Mouse (Mus musculus) MEL (cell line): ENCODE measurements at regions not wholly inside any gene's neighbourhood (a gene's known extent, or its start where the extent isn't known, plus 50 kb on each side); places are given as distances from the start of the nearest gene placed in this dataset.

Source experiments
- DNase-seq: peaks from one replicate; pipeline ENCODE4 v3.0.0; 2011; ENCODE audit warnings: low read depth, low spot score
- H3K27ac ChIP-seq: 2 replicates; pipeline ENCODE4 v1.5.1; 2012; ENCODE audit warnings: low read depth, mild to moderate bottlenecking, control low read depth, low read length, moderate library complexity; ENCODE audit not compliant: control insufficient read depth
- H3K27me3 ChIP-seq, 2 experiments: fragments of 150-350 bp in 1 of 2; sonication (generic) in 1 of 2; 2 replicates each; pipeline ENCODE4 v1.6.1; 2012; ENCODE audit warnings: low read length in 2 of 2, mild to moderate bottlenecking in 2 of 2, improper control_type of control experiment in 1 of 2, moderate library complexity in 1 of 2; ENCODE audit not compliant: insufficient read depth in 2 of 2, control insufficient read depth in 1 of 2
- H3K36me3 ChIP-seq, 2 experiments: 2 replicates each; pipeline ENCODE4 v1.6.1; 2012 to 2014; ENCODE audit warnings: low read length in 2 of 2, improper control_type of control experiment in 1 of 2, inconsistent platforms in 1 of 2, mild to moderate bottlenecking in 1 of 2; ENCODE audit not compliant: insufficient read depth in 2 of 2, control insufficient read depth in 1 of 2
- H3K4me1 ChIP-seq, 2 experiments: fragments of 150-350 bp in 1 of 2; sonication (generic) in 1 of 2; 2 replicates each; pipeline ENCODE4 v1.6.1; 2012; ENCODE audit warnings: low read length in 2 of 2, improper control_type of control experiment in 1 of 2, mild to moderate bottlenecking in 1 of 2; ENCODE audit not compliant: insufficient read depth in 2 of 2, control insufficient read depth in 1 of 2
- H3K4me3 ChIP-seq, 2 experiments: fragments of 150-350 bp in 1 of 2; sonication (generic) in 1 of 2; 2 replicates each; pipeline ENCODE4 v1.5.1; 2012; ENCODE audit warnings: low read depth in 2 of 2, low read length in 2 of 2, mild to moderate bottlenecking in 2 of 2, moderate library complexity in 2 of 2, control low read depth in 1 of 2, improper control_type of control experiment in 1 of 2; ENCODE audit not compliant: control insufficient read depth in 1 of 2, insufficient read depth in 1 of 2
- H3K79me2 ChIP-seq: 2 replicates; pipeline ENCODE4 v1.6.1; 2012; ENCODE audit warnings: mild to moderate bottlenecking, low read length, moderate library complexity; ENCODE audit not compliant: control insufficient read depth, poor library complexity, insufficient read depth
- H3K9ac ChIP-seq: 2 replicates; pipeline ENCODE4 v1.6.1; 2012; ENCODE audit warnings: low read depth, mild to moderate bottlenecking, control low read depth, low read length, moderate library complexity; ENCODE audit not compliant: control insufficient read depth, poor library complexity, severe bottlenecking
- H3K9me3 ChIP-seq: fragments of 150-350 bp; sonication (generic); replicated peaks from 2 replicates; pipeline ENCODE4 v1.6.1; 2012; ENCODE audit warnings: mild to moderate bottlenecking, low read length, improper control_type of control experiment, moderate library complexity; ENCODE audit not compliant: insufficient read depth
- BHLHE40 ChIP-seq: IDR thresholded peaks from 2 replicates; pipeline ENCODE4 v1.6.1; 2012; ENCODE audit warnings: low read depth, mild to moderate bottlenecking, inconsistent platforms, low read length, improper control_type of control experiment, borderline replicate concordance
- CTCF ChIP-seq, 3 experiments: IDR thresholded peaks in 2 of 3; conservative IDR thresholded peaks in 1 of 3; 2 replicates each; pipeline ENCODE4 v1.5.1; 2011 to 2012; ENCODE audit warnings: low read length in 3 of 3, low read depth in 2 of 3, mild to moderate bottlenecking in 2 of 3, improper control_type of control experiment in 1 of 3, inconsistent platforms in 1 of 3, mixed read lengths in 1 of 3, moderate library complexity in 1 of 3; ENCODE audit not compliant: control insufficient read depth in 1 of 3, insufficient read depth in 1 of 3, poor library complexity in 1 of 3, severe bottlenecking in 1 of 3
- E2F4 ChIP-seq: IDR thresholded peaks from 2 replicates; pipeline ENCODE4 v1.6.1; 2011; ENCODE audit warnings: low read depth, low read length, improper control_type of control experiment, borderline replicate concordance
- EP300 ChIP-seq, 2 experiments: IDR thresholded peaks; 2 replicates each; pipeline ENCODE4 v1.6.1; 2011; ENCODE audit warnings: improper control_type of control experiment in 2 of 2, low read length in 2 of 2, low read depth in 1 of 2, mild to moderate bottlenecking in 1 of 2
- ETS1 ChIP-seq: IDR thresholded peaks from 2 replicates; pipeline ENCODE4 v1.6.1; 2012; ENCODE audit warnings: low read depth, mild to moderate bottlenecking, inconsistent platforms, low read length, improper control_type of control experiment, moderate library complexity
- GATA1 ChIP-seq: IDR thresholded peaks from 2 replicates; pipeline ENCODE4 v1.6.1; 2011; ENCODE audit warnings: low read depth, low read length, improper control_type of control experiment
- HCFC1 ChIP-seq: IDR thresholded peaks from 2 replicates; pipeline ENCODE4 v1.6.1; 2012; ENCODE audit warnings: low read depth, mild to moderate bottlenecking, inconsistent platforms, low read length, improper control_type of control experiment, moderate library complexity
- KAT2A ChIP-seq: conservative IDR thresholded peaks from 2 replicates; pipeline ENCODE4 v1.6.1; 2012; ENCODE audit warnings: low read depth, low read length, improper control_type of control experiment, inconsistent platforms
- MAX ChIP-seq: IDR thresholded peaks from 2 replicates; pipeline ENCODE4 v1.6.1; 2011; ENCODE audit warnings: low read length, improper control_type of control experiment
- MAZ ChIP-seq: IDR thresholded peaks from 2 replicates; pipeline ENCODE4 v1.6.1; 2012; ENCODE audit warnings: low read depth, mild to moderate bottlenecking, inconsistent platforms, low read length, improper control_type of control experiment
- MEF2A ChIP-seq: IDR thresholded peaks from 2 replicates; pipeline ENCODE4 v1.6.1; 2014; ENCODE audit warnings: low read depth, mild to moderate bottlenecking, inconsistent platforms, low read length, improper control_type of control experiment; ENCODE audit not compliant: poor library complexity, insufficient replicate concordance, severe bottlenecking; ENCODE audit errors: extremely low read depth
- MXI1 ChIP-seq: IDR thresholded peaks from 2 replicates; pipeline ENCODE4 v1.6.1; 2011; ENCODE audit warnings: mild to moderate bottlenecking, low read depth, low read length, improper control_type of control experiment
- MYB ChIP-seq: IDR thresholded peaks from 2 replicates; pipeline ENCODE4 v1.6.1; 2011; ENCODE audit warnings: mild to moderate bottlenecking, low read depth, low read length, improper control_type of control experiment
- MYC ChIP-seq: IDR thresholded peaks from 2 replicates; pipeline ENCODE4 v1.6.1; 2011; ENCODE audit warnings: low read depth, mild to moderate bottlenecking, low read length, improper control_type of control experiment, moderate library complexity
- NELFE ChIP-seq: IDR thresholded peaks from 2 replicates; pipeline ENCODE4 v1.6.1; 2011; ENCODE audit warnings: low read depth, low read length, improper control_type of control experiment
- POLR2A ChIP-seq, 2 experiments: IDR thresholded peaks; 2 replicates each; pipeline ENCODE4 v1.6.1; 2011 to 2012; ENCODE audit warnings: low read length in 2 of 2, mild to moderate bottlenecking in 2 of 2, control low read depth in 1 of 2, improper control_type of control experiment in 1 of 2, low read depth in 1 of 2, moderate library complexity in 1 of 2; ENCODE audit not compliant: control insufficient read depth in 1 of 2, insufficient read depth in 1 of 2, poor library complexity in 1 of 2
- POLR2AphosphoS2 ChIP-seq: IDR thresholded peaks from 2 replicates; pipeline ENCODE4 v1.6.1; 2011; ENCODE audit warnings: low read length, improper control_type of control experiment
- POLR2AphosphoS5 ChIP-seq: IDR thresholded peaks from 2 replicates; pipeline ENCODE4 v1.6.1; 2012; ENCODE audit warnings: low read depth, borderline replicate concordance, mild to moderate bottlenecking, inconsistent platforms, low read length, moderate library complexity, mixed read lengths
- RAD21 ChIP-seq: IDR thresholded peaks from 2 replicates; pipeline ENCODE4 v1.6.1; 2011; ENCODE audit warnings: mild to moderate bottlenecking, low read depth, low read length, improper control_type of control experiment
- SIN3A ChIP-seq: IDR thresholded peaks from 2 replicates; pipeline ENCODE4 v1.6.1; 2012; ENCODE audit warnings: low read length, improper control_type of control experiment, inconsistent platforms
- SMC3 ChIP-seq: IDR thresholded peaks from 2 replicates; pipeline ENCODE4 v1.6.1; 2011; ENCODE audit warnings: low read depth, low read length, improper control_type of control experiment
- TAL1 ChIP-seq: IDR thresholded peaks from 2 replicates; pipeline ENCODE4 v1.6.1; 2012; ENCODE audit warnings: mild to moderate bottlenecking, inconsistent platforms, low read length, moderate library complexity, mixed read lengths
- TCF12 ChIP-seq: IDR thresholded peaks from 2 replicates; pipeline ENCODE4 v1.6.1; 2014; ENCODE audit warnings: low read depth, mild to moderate bottlenecking, inconsistent platforms, low read length, improper control_type of control experiment, moderate library complexity
- USF2 ChIP-seq, 2 experiments: IDR thresholded peaks; 2 replicates each; pipeline ENCODE4 v1.6.1; 2011 to 2012; ENCODE audit warnings: improper control_type of control experiment in 2 of 2, low read length in 2 of 2, borderline replicate concordance in 1 of 2, inconsistent platforms in 1 of 2, low read depth in 1 of 2, mild to moderate bottlenecking in 1 of 2; ENCODE audit not compliant: insufficient read depth in 1 of 2
- ZC3H11A ChIP-seq: IDR thresholded peaks from 2 replicates; pipeline ENCODE4 v1.6.1; 2012; ENCODE audit warnings: low read depth, mild to moderate bottlenecking, inconsistent platforms, low read length, improper control_type of control experiment
- ZNF384 ChIP-seq: IDR thresholded peaks from 2 replicates; pipeline ENCODE4 v1.6.1; 2012; ENCODE audit warnings: low read depth, mild to moderate bottlenecking, inconsistent platforms, low read length, improper control_type of control experiment

DNA sequence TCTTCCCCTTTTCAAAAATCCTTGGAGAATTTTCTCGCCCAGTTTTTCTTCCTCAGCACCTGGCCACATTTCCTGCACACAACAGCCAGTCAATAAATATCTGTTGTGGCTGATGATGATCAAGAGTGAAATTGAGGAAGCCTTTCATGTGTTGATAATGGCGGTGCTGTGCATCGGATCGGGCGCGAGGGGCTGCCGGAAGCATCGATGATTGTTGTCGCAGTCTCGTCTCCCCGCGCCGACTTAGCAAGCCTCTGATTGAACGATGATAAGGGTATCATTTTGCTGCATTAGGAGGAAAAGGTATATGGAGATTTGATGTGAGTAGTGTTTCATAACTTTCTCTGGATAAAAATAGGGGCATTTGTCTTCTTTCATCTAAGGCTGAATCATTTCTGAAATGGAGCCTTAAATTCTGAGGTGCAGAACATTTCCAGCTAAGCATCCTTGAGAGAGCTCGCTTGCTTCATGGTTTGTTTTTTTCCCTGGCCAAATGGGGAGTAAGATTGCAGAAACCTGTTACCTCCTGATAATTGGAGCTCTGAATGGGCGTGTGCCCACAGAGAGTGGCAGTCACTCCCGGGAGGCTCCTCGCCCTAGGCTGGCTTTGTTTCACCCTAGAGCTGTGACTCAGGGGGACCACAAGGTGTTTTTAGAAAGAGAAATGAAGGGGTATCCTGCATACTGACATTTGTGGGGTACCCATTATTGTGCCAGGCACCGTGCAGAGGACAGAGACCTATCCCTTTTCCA lies 94.8 kb upstream of the Podxl start:
- H3K9ac ChIP-seq = peak overlapping the region; percentile 30
- no peaks in the 10 kb centered on the region for H3K79me2 ChIP-seq
- DNase-seq = peak; percentile 55
- peak; percentile 42 to 43; a peak in 1 of 4 replicates for TF ChIP-seq EP300 (IDR thresholded peaks at IDR 0.05; ENCODE audit: low read depth in 1 of 2, low read length in 2 of 2)
- peak; percentile 6; the same call in 1 of the 2 replicates for TF ChIP-seq SMC3
- TF ChIP-seq MXI1 = peak; percentile 40; the same call in 1 of the 2 replicates
- no peak for TF ChIP-seq POLR2AphosphoS2
- TF ChIP-seq ZC3H11A = 0 out of 2 replicates have a peak, but pooled peaks have one; percentile 4
- TF ChIP-seq GATA1 = peak; percentile 42; the same call in 1 of the 2 replicates
- TF ChIP-seq ZNF384 = peak; percentile 30; the same call in 1 of the 2 replicates
- TF ChIP-seq TAL1 = peak; percentile 67
- no peak for TF ChIP-seq POLR2A (IDR thresholded peaks at IDR 0.05; ENCODE audit: control insufficient read depth in 1 of 2, insufficient read depth in 1 of 2, low read depth in 1 of 2, low read length in 2 of 2, poor library complexity in 1 of 2)
- TF ChIP-seq TCF12 = 0 out of 2 replicates have a peak, but pooled peaks have one; percentile 36
- peaks cover 3 to 5% of the 10 kb centered on the region in 2 experiments for H3K4me1 ChIP-seq
- H3K36me3 ChIP-seq = peaks cover 0 to 6% of the 10 kb centered on the region in 2 experiments; a peak in 2 of 4 replicates
- H3K27me3 ChIP-seq = no peaks in the 10 kb centered on the region
- H3K9me3 ChIP-seq = no peaks in the 10 kb centered on the region
- peak overlapping the region; percentile 45 to 73 for H3K4me3 ChIP-seq
- peak overlapping the region; percentile 23; the same call in 1 of the 2 replicates for H3K27ac ChIP-seq

GRCm38 (mm10) chr6:31650791-31651476 lies 87.2 kb upstream of the Podxl start:
- Histone ChIP-seq H3K27me3 (no peaks in the 10 kb centered on the region), H3K9ac (no peak overlapping the region), H3K4me1 (peaks cover 2 to 15% of the 10 kb centered on the region in 2 experiments; a peak in 3 of 4 replicates), H3K79me2 (no peaks in the 10 kb centered on the region), H3K27ac (no peak overlapping the region; the same call in 1 of the 2 replicates), H3K36me3 (peaks cover 0 to 12% of the 10 kb centered on the region in 2 experiments; a peak in 2 of 4 replicates), H3K9me3 (no peaks in the 10 kb centered on the region), H3K4me3 (no peak overlapping the region)
- DNase-seq = peak; percentile 51
- TF ChIP-seq BHLHE40 = no peak
- no peak for TF ChIP-seq KAT2A
- TF ChIP-seq EP300 (IDR thresholded peaks at IDR 0.05; ENCODE audit: low read depth in 1 of 2, low read length in 2 of 2) = peak; percentile 59 to 74; a peak in 2 of 4 replicates
- no peak for TF ChIP-seq ZC3H11A
- no peak for TF ChIP-seq NELFE
- no peak for TF ChIP-seq MYC
- TF ChIP-seq POLR2A (IDR thresholded peaks at IDR 0.05; ENCODE audit: control insufficient read depth in 1 of 2, insufficient read depth in 1 of 2, low read depth in 1 of 2, low read length in 2 of 2, poor library complexity in 1 of 2) = no peak
- TF ChIP-seq MXI1 = no peak
- TF ChIP-seq TAL1 = peak; percentile 74
- TF ChIP-seq SMC3 = no peak
- TF ChIP-seq GATA1 = peak; percentile 74
- no peak for TF ChIP-seq MYB
- no peak for TF ChIP-seq ZNF384
- TF ChIP-seq POLR2AphosphoS2 = no peak
- no peak for TF ChIP-seq E2F4
- TF ChIP-seq TCF12 = peak; percentile 72
- TF ChIP-seq SIN3A = no peak
- TF ChIP-seq MAX = no peak
- no peak for TF ChIP-seq MEF2A
- TF ChIP-seq POLR2AphosphoS5 = no peak
- TF ChIP-seq USF2 (IDR thresholded peaks at IDR 0.05; ENCODE audit: borderline replicate concordance in 1 of 2, insufficient read depth in 1 of 2, low read depth in 1 of 2, low read length in 2 of 2) = no peak
- no peak for TF ChIP-seq HCFC1
- no peak for TF ChIP-seq MAZ
- no peak for TF ChIP-seq CTCF (IDR thresholded peaks at IDR 0.05 in 2 of 3, conservative IDR thresholded peaks at IDR 0.05 in 1 of 3; ENCODE audit: control insufficient read depth in 1 of 3, insufficient read depth in 1 of 3, low read depth in 2 of 3, low read length in 3 of 3, poor library complexity in 1 of 3, severe bottlenecking in 1 of 3)
- no peak for TF ChIP-seq ETS1
- TF ChIP-seq RAD21 = no peak
